Mouse (Mus musculus): ENCODE measurements around the gene Lrrc56. TPM values are rescaled to one million over a fixed set of nuclear protein-coding genes. Genes with fewer than 3 reads are reported as not detected.

Lrrc56 gene
- total RNA-seq, 2 experiments from 2014 or later: 4.7 to 4.9 TPM

- intact Hi-C loops (cut with DNase I): no loop called here
Observed at GRCm38 (mm10) chr7:141214310-141214709, 20.4 kb downstream of the Lrrc56 start.

GRCm38 (mm10) chr7:141215101-141215879, 21.3 kb downstream of the Lrrc56 start, which contains the start of gene Rassf7:
TSS of gene Rassf7 (plus strand) at chr7:141215860.
- peak; percentile 65 to 91 for DNase-seq (ENCODE audit: extremely low spot score in 1 of 2, low spot score in 2 of 2)
- intact Hi-C loops (cut with DNase I): no loop called here

More at GRCm38 (mm10) chr7:141214310-141214709, 20.4 kb downstream of the Lrrc56 start:
- DNase-seq (ENCODE audit: extremely low spot score in 1 of 2, low spot score in 2 of 2): no peak

GRCm38 (mm10) chr7:141215880-141216733, 22.1 kb downstream of the Lrrc56 start:
- peak in 1 of 2 experiments; percentile 56 for DNase-seq (ENCODE audit: extremely low spot score in 1 of 2, low spot score in 2 of 2)
- intact Hi-C loops (cut with DNase I): no loop called here

DNA sequence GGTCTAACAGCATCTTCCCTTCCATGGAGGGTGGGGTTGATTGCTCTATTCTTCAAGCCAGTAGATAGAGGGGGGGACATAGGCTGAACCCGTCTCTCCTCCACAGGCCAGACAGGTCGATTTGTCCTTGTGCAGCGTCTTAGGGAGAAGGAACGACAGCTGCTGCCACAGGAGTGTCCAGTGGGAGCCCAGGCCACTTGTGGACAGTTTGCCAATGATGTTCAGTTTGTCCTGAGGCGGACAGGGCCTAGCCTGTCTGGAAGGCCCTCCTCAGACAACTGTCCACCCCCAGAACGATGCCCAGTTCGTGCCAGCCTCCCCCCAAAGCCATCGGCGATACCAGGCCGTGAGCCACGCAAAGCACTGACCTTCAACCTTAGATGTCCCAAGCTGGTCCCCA, 22.9 kb downstream of the Lrrc56 start:
- DNase-seq (ENCODE audit: extremely low spot score in 1 of 2, low spot score in 2 of 2): no peak
- intact Hi-C loops (cut with DNase I): no loop called here

DNA sequence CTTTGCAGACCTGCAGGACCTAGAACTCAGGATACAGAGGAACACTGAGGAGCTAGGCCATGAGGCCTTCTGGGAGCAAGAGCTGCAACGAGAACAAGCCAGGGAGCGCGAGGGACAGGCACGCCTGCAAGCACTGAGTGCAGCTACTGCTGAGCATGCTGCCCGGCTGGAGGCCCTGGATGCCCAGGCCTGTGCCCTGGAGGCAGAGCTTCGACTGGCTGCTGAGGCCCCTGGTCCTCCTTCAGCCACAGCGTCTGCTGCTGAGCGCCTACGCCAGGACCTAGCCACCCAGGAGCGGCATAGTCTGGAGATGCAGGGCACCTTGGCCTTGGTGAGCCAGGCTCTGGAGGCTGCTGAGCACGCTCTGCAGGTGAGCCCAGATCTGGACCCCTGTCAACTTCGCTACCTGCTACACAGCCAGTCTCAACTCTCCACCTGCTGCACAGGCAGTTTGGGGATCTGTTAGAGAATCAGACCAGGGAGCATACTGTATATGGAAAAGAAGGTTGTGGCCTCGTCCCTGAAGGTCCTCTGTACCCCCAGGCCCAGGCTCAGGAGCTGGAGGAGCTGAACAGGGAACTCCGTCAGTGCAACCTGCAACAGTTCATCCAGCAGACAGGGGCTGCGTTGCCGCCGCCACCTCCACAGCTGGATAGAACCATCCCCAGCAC, 23.5 kb downstream of the Lrrc56 start:
- intact Hi-C loops (cut with DNase I): no loop called here
- DNase-seq (ENCODE audit: extremely low spot score in 1 of 2, low spot score in 2 of 2): no peak

DNA sequence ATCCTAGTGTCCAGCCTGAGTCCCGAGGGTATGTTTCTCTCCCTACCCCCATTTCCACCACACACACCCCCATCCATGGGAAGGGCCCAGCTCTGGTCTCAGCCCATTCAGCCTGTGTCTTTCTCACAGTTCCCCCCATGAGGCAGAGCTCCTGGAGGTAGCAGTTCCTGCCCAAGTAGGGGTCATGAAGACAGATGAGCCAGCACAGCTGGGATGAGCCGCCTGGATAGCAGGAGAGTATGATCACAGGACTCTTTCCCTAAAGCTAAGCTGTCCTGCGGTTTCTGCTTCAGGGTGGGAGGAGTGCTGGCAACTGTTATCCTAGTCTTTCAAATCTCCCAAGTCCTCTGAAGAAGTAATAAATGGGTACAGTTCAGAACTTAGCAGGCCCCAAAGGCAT, 24.2 kb downstream of the Lrrc56 start:
- intact Hi-C loops (cut with DNase I): no loop called here
- DNase-seq (ENCODE audit: extremely low spot score in 1 of 2, low spot score in 2 of 2): no peak

- DNase-seq (ENCODE audit: extremely low spot score in 1 of 2, low spot score in 2 of 2): no peak
- intact Hi-C loops (cut with DNase I): no loop called here
Observed at GRCm38 (mm10) chr7:141218557-141219133, 24.7 kb downstream of the Lrrc56 start.

DNA sequence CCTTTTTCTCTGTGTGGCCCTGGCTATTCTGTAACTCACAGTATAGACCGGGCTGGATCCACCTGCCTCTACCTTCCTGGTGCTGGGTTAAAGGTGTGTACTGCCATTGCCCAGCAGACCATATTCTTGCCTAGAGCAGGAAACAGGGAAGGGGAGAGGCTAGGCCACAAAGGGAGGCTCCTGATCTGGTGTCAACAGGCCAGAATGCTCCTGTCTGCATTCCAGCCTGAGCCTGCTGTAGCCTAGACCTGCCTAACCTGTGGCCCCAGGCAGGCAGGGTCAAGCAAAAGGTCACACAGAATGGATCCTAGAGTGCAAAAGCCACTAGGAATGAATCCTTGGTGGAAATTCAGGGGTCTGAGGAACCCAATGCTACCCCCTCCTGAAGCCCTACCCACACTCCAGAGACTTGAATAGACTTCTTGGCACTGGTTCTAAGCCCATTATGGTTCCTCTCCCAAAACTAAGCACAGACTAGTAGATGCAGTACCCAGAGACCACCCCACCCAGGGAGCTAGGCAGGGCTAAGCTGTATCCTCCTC, 25.7 kb downstream of the Lrrc56 start:
- no peak for DNase-seq (ENCODE audit: extremely low spot score in 1 of 2, low spot score in 2 of 2)
- intact Hi-C loops (cut with DNase I): no loop called here

DNA sequence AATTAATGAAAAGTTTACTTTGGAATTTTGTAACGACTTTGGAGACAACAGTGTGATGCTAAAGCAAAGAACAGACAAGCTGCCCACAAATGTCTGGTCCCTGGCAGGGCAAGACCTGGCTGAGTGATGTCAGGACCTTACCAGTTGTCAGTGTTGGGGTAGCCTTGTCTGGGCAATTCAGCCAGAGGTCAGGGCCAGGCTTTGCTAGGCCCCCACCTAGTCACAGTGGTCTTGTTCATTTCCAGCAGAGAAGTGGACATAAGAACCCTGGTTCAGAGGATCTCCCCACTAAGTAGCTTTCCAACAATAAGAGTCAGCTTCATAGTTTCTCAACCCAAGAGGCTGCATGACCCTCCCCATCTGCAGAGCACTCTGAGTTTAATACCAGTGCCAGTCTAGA, 26.4 kb downstream of the Lrrc56 start:
- intact Hi-C loops (cut with DNase I): no loop called here
- DNase-seq (ENCODE audit: extremely low spot score in 1 of 2, low spot score in 2 of 2): no peak

DNA sequence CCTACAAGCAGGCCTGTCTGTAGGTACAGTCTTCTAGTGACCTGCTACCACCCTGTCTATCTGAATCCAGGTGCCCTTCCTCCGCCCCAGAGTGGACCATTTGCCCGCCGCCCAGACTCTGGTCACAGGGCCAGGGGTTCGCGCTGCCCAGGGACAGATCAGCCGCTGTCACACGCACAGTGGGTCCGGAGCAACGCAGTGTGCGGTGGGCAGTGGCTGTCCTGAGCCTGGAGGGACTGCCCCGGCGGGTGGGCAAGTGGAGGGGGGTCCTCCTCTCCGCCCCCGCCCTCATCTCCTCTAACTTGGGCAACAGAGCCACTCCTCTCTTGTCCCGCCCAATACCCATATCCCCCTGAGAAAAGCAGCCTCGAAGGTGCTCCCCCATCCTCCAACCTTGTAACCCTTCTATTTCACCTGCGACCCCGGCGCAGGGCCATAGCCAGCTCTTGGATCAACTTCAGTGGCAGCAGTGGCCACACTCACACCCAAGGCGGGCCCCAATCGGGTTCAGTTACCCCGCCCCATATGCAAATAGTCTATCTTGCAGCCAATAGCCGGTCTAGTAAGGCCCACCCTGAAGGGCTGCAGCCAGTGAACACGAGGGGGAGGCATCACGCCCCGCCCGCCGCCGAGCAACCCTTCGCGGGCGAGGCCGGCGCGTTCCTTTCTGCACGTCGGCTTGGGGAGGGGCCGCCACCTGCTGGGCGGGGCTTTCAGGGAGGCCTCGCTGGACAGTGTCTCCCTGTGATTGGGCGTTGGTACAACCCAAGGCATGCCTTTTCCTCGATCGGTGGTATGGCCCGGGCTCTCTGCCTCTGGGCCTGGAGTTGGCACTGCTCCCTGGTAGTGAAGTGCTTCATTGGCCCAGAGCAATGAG, 27.5 kb downstream of the Lrrc56 start:
- intact Hi-C loops (cut with DNase I): no loop called here

GRCm38 (mm10) chr7:141222126-141222467, 28.1 kb downstream of the Lrrc56 start:
- intact Hi-C loops (cut with DNase I): no loop called here

More for the DNA sequence above, 27.5 kb downstream of the Lrrc56 start:
- DNase-seq (ENCODE audit: extremely low spot score in 1 of 2, low spot score in 2 of 2): peak; percentile 91 to 98

DNA sequence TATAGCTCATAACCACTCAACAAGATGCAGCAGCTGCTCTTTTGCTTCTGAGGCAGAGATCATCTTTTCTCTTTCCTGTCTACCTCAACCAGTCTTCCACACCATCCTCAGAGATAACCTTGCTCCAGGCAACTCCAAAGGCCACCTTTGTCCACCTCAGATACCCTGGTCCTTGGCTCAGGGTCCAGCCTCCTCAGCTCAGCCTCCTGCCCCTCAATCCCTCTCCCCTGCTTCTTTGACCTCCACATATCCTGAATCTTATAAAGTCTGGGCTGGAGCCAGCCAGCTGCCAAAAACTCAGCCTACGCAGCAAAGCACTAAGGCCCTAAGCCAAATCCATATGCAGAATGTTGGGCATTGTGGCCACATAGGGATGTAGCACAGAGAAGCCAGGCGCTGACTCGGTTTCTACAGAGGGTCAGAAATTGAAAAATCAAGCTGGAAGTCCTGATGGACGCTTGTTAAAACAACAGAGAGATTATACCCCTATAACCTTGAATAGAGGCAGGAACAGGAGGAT, 28.8 kb downstream of the Lrrc56 start:
- no peak for DNase-seq (ENCODE audit: extremely low spot score in 1 of 2, low spot score in 2 of 2)
- intact Hi-C loops (cut with DNase I): no loop called here

More at GRCm38 (mm10) chr7:141222126-141222467, 28.1 kb downstream of the Lrrc56 start:
- DNase-seq (ENCODE audit: extremely low spot score in 1 of 2, low spot score in 2 of 2): no peak

DNA sequence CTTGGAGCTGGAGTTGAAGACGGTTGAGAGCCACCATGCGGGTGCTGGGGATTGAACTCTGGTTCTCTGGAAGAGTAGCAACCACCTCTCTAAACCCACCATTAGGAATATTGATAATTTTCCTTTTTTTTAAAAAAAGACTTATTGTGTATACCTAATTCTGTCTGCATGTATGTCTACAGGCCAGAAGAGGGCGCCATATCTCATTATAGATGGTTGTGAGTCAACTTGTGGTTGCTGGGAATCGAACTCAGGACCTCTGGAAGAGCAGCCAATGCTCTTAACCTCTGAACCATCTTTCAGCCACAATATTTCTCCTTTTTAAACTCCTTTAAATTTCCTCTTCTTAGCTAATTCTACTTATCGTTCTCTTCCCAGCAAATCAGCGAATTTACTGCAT, 32.6 kb downstream of the Lrrc56 start:
- intact Hi-C loops (cut with DNase I): no loop called here
- DNase-seq (ENCODE audit: extremely low spot score in 1 of 2, low spot score in 2 of 2): no peak

DNA sequence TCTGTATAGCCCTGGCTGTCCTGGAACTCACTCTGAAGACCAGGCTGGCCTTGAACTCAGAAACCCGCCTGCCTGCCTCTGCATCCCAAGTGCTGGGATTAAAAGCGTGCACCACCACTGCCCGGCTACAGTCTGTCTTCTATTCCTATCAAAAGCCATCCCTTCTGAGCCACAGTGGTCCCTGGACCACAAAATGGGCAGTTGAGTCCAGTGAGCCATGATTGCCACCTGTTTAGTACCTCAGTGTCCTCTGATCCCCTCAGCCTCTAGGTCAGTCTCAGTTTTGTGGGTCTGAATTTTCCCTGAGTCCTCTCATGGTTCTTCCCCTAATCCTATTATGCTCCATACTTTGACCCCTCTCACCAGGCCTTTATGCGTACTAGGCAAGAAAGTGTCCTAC, 33.8 kb downstream of the Lrrc56 start:
- no peak for DNase-seq (ENCODE audit: extremely low spot score in 1 of 2, low spot score in 2 of 2)
- intact Hi-C loops (cut with DNase I): no loop called here

DNA sequence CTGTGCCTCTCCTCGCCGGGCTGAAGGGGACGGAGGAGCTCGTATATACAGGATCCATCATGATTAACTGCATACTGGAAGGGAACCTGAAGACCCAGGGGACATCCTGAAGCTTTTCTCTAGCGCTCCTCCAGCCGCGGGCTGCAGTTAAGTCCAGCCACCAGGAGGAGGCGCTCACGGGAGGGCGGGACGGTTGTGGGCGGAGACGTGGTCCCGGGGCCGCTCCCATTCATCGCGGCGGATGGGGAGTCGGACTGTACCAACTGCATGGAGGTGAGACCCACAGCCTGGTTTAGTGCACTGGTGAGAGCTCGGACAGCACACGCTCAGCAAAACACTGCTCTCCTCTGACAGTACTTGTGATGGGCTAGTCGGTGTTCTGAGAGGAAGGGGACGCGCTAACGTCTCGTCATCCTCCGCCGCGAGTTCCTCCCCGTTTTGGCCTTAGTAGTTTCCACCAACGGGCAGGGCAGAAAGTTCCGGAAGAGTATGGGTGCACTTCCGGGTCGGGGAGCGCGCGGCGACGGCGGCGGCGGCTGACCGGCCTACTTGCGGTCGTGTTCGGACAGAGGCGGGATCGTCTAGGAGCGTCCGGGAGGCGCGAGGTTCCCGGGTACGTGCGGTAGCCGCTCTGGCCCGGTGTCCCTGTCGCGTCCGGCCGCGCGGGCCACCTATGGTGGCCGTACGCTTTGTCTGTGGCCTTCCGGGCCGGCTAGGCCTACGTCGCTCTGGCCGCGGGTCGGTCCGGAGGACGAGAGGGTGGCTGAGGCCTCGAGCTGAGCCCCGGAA, 34.5 kb downstream of the Lrrc56 start, which contains the start of gene Phrf1:
Phrf1 (plus strand) TSS at position 506 of the 789 bp plus-strand sequence.
- intact Hi-C loops (cut with DNase I): no loop called here
- peak; percentile 85 to 92 for DNase-seq (ENCODE audit: extremely low spot score in 1 of 2, low spot score in 2 of 2)

DNA sequence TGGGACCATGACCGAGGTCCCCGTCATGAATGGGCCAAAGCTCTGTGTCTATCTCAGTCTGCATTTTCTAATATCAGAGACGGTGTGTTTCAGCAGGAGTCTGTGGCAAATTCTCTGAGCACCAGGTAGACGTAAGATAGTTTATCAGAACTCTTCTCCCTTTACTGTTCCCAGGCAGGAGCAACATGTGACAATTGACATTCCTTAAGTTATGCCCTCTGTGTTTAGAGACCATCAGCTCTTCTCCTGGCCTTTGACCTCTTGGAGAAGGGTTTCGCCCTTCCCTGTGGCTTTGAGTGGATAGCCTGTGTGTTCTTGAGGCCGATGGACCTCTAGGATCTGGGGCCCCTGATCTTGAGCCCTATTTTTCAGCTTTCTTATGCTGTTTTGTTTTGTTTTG, 35.7 kb downstream of the Lrrc56 start:
- intact Hi-C loops (cut with DNase I): no loop called here
- DNase-seq (ENCODE audit: extremely low spot score in 1 of 2, low spot score in 2 of 2): no peak

GRCm38 (mm10) chr7:141230570-141230969, 36.6 kb downstream of the Lrrc56 start:
- intact Hi-C loops (cut with DNase I): no loop called here
- no peak for DNase-seq (ENCODE audit: extremely low spot score in 1 of 2, low spot score in 2 of 2)

Measured in left cerebral cortex, postnatal 10 days (tissue).